Mouse (Mus musculus): Measurements from ENCODE around the gene Mettl5. TPM values are rescaled to one million over a fixed set of nuclear protein-coding genes. Genes with fewer than 3 reads are reported as not detected.
"Not testable (repeated sequence)": the region's sequence is repeated elsewhere in the genome, so short reads cannot be mapped to it uniquely, and the experiment has no call there.

Gene Mettl5
- not detected in 2 replicates for polyA plus RNA-seq (2012; ENCODE audit: insufficient read depth, insufficient read length, low replicate concordance, missing spikeins)

DNA sequence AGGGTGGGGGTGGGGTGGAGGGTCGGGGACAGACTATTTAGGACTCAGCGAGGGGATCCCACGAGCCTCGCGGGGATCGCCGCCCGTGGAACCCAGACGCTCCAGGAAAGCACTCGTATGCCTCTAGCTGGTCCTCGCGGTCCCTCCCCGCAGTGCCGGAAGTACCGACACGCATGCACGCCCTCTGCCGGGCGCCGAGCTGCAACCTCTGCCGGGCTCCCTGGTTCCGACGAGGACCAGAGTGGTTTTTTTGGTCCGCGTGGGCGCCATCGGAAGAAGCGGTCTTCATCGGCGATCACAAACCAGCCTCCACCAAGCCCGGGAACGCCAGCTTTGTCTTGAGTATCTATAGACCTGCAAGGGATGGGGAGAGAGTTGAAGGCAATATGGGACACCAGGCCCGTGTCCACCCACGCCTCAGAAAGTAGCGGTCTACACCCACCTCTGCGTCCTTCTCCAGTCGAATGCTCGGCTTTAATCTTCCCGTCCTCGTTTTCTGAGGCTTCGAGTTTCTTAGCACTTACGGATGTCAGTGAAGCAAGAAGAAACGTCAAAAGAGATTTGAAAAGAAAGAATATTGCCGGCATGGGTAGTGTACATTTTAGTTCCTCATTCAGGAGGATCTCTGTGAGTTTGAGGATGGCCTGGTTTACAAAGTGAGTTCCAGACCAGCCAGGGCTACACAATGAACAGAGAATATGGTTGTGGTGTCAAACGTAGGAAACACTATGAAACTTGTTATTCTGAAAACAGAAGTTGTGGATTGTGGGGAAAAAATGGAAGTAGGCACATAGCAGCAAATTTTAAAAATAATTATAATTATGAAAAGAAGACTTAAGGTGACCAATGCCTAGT is at the start of gene Mettl5:
Gene Mettl5 (minus strand): TSS at position 165 of the 855 bp plus-strand sequence.
- peak within 1 kb of the TSS; percentile 61 for H3K4me3 ChIP-seq (ENCODE audit: insufficient read depth, low read depth, low read length)
- H3K27ac ChIP-seq (ENCODE audit: insufficient read depth, low read depth, low read length) = peak within 1 kb of the TSS; percentile 73
- 0 out of 2 replicates have a peak, but pooled peaks have one; percentile 32 for TF ChIP-seq CTCF (IDR thresholded peaks at IDR 0.05; ENCODE audit: insufficient read depth, low read depth, low read length)
- peak; percentile 75 for TF ChIP-seq POLR2A (IDR thresholded peaks at IDR 0.05; ENCODE audit: insufficient read depth, low read depth, low read length)
- WGBS = 1% methylated on average over 45 of the region's 45 CpGs
- H3K4me1 ChIP-seq (ENCODE audit: control insufficient read depth, insufficient read depth, low read length) = no peaks in the 10 kb centered on the region

- WGBS = 82% methylated on average over 3 of the region's 3 CpGs
- TF ChIP-seq POLR2A (IDR thresholded peaks at IDR 0.05; ENCODE audit: insufficient read depth, low read depth, low read length) (no peak), CTCF (IDR thresholded peaks at IDR 0.05; ENCODE audit: insufficient read depth, low read depth, low read length) (no peak)
- Histone ChIP-seq H3K27ac (ENCODE audit: insufficient read depth, low read depth, low read length) (no peak overlapping the region), H3K4me1 (ENCODE audit: control insufficient read depth, insufficient read depth, low read length) (no peaks in the 10 kb centered on the region), H3K4me3 (ENCODE audit: insufficient read depth, low read depth, low read length) (no peak overlapping the region)
Measured at GRCm38 (mm10) chr2:69924943-69925342, 39.5 kb upstream of the Mettl5 start.

GRCm38 (mm10) chr2:69917301-69917700 is 31.9 kb upstream of the Mettl5 start:
- no peaks in the 10 kb centered on the region for H3K4me1 ChIP-seq (ENCODE audit: control insufficient read depth, insufficient read depth, low read length)
- no peak for TF ChIP-seq POLR2A (IDR thresholded peaks at IDR 0.05; ENCODE audit: insufficient read depth, low read depth, low read length)
- TF ChIP-seq CTCF (IDR thresholded peaks at IDR 0.05; ENCODE audit: insufficient read depth, low read depth, low read length) = no peak
- no peak overlapping the region for H3K27ac ChIP-seq (ENCODE audit: insufficient read depth, low read depth, low read length)
- 77% methylated on average over 3 of the region's 3 CpGs for WGBS
- H3K4me3 ChIP-seq (ENCODE audit: insufficient read depth, low read depth, low read length) = no peak overlapping the region

GRCm38 (mm10) chr2:69912801-69913200 is 27.4 kb upstream of the Mettl5 start:
- 39% methylated on average over 2 of the region's 2 CpGs for WGBS

DNA sequence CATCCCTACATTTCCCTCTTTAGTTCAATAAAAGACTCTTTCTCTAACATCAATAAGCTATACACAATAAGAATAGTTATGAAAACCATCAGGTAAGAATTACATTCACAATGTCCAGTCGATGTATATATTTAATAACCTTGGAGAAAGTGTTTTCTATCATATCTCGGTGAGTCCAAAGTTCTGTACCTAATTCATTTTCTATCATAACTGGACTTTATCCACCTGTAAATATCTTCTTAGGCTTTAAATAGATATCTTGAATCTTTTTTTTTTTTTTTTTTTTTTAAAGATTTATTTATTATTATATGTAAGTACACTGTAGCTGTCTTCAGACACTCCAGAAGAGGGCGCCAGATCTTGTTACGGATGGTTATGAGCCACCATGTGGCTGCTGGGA is 22.0 kb upstream of the Mettl5 start:
- 92% methylated on average over 4 of the region's 4 CpGs for WGBS

More at GRCm38 (mm10) chr2:69912801-69913200, 27.4 kb upstream of the Mettl5 start:
- TF ChIP-seq CTCF (IDR thresholded peaks at IDR 0.05; ENCODE audit: insufficient read depth, low read depth, low read length) (no peak), POLR2A (IDR thresholded peaks at IDR 0.05; ENCODE audit: insufficient read depth, low read depth, low read length) (no peak)
- Histone ChIP-seq H3K4me1 (ENCODE audit: control insufficient read depth, insufficient read depth, low read length) (no peaks in the 10 kb centered on the region), H3K4me3 (ENCODE audit: insufficient read depth, low read depth, low read length) (no peak overlapping the region), H3K27ac (ENCODE audit: insufficient read depth, low read depth, low read length) (no peak overlapping the region)

GRCm38 (mm10) chr2:69903541-69903940 is 18.1 kb upstream of the Mettl5 start:
- 0 out of 2 replicates have a peak, but pooled peaks cover 2% of the 10 kb centered on the region for H3K4me1 ChIP-seq (ENCODE audit: control insufficient read depth, insufficient read depth, low read length)
- TF ChIP-seq CTCF (IDR thresholded peaks at IDR 0.05; ENCODE audit: insufficient read depth, low read depth, low read length) (no peak), POLR2A (IDR thresholded peaks at IDR 0.05; ENCODE audit: insufficient read depth, low read depth, low read length) (no peak)
- H3K27ac ChIP-seq (ENCODE audit: insufficient read depth, low read depth, low read length) = no peak overlapping the region
- no peak overlapping the region for H3K4me3 ChIP-seq (ENCODE audit: insufficient read depth, low read depth, low read length)
- WGBS = 95% methylated on average over 3 of the region's 3 CpGs

More for the DNA sequence above, 22.0 kb upstream of the Mettl5 start:
- not testable (repeated sequence) for H3K4me1 ChIP-seq (ENCODE audit: control insufficient read depth, insufficient read depth, low read length); H3K27ac ChIP-seq (ENCODE audit: insufficient read depth, low read depth, low read length); H3K4me3 ChIP-seq (ENCODE audit: insufficient read depth, low read depth, low read length)

DNA sequence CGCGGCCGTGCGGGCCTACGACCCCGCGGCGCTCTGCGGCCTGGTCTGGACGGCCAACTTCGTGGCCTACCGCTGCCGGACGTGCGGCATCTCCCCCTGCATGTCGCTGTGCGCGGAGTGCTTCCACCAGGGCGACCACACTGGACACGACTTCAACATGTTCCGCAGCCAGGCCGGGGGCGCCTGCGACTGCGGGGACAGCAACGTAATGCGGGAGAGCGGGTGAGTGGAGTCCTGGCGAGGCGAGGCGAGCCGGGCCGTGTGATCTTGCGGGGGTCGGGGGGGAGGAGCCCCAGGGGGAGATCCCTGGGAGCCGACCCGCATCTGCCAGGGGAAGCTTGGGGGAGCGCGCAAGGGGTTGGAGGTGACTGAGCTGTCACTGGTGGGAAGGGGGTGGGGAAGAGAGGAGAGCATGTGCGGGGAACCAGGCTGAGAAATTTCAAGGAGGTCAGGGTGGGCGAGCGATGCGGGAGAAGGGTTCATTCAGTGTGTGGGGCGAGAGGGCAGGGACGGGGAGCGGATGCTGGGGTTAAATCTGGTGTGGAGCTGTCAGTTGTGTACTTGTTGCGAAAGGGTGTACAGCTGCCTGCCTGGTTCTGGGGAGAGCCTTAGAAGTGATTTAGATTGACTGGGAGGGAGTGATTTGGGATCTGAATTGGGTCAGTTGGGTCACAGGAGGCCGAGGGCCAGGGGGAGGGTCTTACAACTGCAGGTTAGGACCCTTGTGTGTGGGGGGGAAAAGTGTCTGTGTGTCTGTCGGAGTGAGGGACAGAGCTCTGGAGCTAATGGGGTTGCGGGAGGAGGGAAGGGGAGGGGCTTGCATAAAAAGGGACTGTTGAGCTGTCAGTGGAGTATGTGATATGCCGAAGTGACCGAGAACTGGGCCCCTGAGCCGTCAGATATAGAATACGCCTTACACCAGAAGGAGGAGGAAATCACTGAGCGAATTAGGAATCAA is 12.5 kb upstream of the Mettl5 start:
- WGBS = under 1% methylated on average over 55 of the region's 55 CpGs
- no peak for TF ChIP-seq CTCF (IDR thresholded peaks at IDR 0.05; ENCODE audit: insufficient read depth, low read depth, low read length)
- TF ChIP-seq POLR2A (IDR thresholded peaks at IDR 0.05; ENCODE audit: insufficient read depth, low read depth, low read length) = no peak
- peak overlapping the region; percentile 99 for H3K4me3 ChIP-seq (ENCODE audit: insufficient read depth, low read depth, low read length)
- H3K4me1 ChIP-seq (ENCODE audit: control insufficient read depth, insufficient read depth, low read length) = no peaks in the 10 kb centered on the region
- peak overlapping the region; percentile 94 for H3K27ac ChIP-seq (ENCODE audit: insufficient read depth, low read depth, low read length)

DNA sequence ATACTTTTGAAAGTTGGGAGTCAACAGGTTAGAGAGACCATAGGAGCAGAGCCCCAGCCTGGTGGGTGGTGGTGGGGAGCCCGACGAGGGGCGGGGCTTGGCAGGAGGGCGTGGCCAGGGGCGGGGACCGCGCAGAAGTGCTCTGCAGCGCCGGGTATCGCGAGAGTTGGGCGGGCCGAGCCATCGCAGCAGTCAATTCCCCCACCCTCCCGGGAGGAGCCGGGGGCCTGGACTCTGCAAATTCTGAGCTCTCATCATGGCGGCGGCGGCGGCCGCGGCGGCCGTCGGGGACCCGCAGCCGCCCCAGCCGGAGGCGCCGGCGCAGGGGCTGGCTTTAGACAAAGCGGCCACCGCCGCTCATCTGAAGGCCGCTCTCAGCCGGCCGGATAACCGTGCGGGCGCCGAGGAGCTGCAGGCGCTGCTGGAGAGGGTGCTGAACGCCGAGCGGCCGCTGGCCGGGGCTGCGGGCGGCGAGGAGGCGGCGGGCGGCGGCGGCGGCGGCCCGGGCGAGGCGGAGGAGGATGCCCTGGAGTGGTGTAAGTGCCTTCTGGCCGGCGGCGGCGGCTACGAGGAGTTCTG is 11.7 kb upstream of the Mettl5 start, which contains the start of gene Ubr3:
Gene Ubr3 (plus strand): TSS at position 208 of the 579 bp plus-strand sequence.
- 3% methylated on average over 65 of the region's 65 CpGs for WGBS
- TF ChIP-seq CTCF (IDR thresholded peaks at IDR 0.05; ENCODE audit: insufficient read depth, low read depth, low read length) = no peak
- TF ChIP-seq POLR2A (IDR thresholded peaks at IDR 0.05; ENCODE audit: insufficient read depth, low read depth, low read length) = peak; percentile 85
- peak within 1 kb of the TSS; percentile 94 for H3K27ac ChIP-seq (ENCODE audit: insufficient read depth, low read depth, low read length)
- H3K4me3 ChIP-seq (ENCODE audit: insufficient read depth, low read depth, low read length) = peak within 1 kb of the TSS; percentile 99
- H3K4me1 ChIP-seq (ENCODE audit: control insufficient read depth, insufficient read depth, low read length) = no peaks in the 10 kb centered on the region

Data from olfactory bulb, adult 2 months (tissue).